In the genomic region with DNA sequence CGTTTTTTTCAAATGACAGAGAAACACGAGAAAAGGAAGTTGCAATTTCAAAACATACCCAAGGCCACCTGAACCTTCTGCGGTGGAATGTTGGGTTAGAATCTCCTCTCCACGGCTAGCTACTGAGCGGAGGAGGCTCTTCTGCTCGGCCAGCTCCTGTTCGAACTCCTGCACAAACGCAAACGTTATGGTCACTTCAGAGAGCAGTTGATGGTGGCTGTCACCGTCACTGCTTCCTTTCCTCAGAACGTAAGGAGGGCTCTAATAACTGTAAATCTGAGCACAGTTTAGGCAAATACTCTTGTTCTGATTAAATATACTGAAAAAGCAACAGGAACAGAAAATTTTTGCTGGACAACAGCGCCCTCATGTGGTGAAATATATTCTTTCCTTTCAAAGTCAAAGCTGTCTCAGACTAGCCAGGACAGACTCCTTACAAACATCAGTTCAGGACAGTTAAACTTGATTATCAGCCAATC, we compare ENCODE assay signal across 7 mouse cellular contexts.
DNase-seq lines count a peak whose midpoint lies in the region; ATAC-seq lines count a peak whose summit lies in the region.

No protein-coding gene starts in this region.

- peak; percentile 30 to 45 for DNase-seq in urinary bladder, adult 18-20 months (ENCODE audit: low spot score in 2 of 2)
- no peak for DNase-seq in urinary bladder, postnatal 10 days (ENCODE audit: low spot score)
- peak; percentile 45 to 71 for DNase-seq in adrenal gland, adult 18-20 months (ENCODE audit: low spot score in 2 of 2)
- peak; percentile 50 to 72 for DNase-seq in kidney, adult 8-10 months
- peak; percentile 65 for DNase-seq in lung, postnatal 14 days
- DNase-seq in skeletal muscle tissue, adult 2 months (ENCODE audit: low read depth, low spot score), result peak; percentile 43

- peak; percentile 33; the same call in 1 of the 2 replicates for ATAC-seq in forebrain, embryonic 12.5 days (ENCODE audit: low FRiP score)

- H3K4me3 ChIP-seq in forebrain, embryonic 12.5 days (replicated peaks), result no peak overlapping the region

- H3K4me2 ChIP-seq in forebrain, embryonic 12.5 days, result no peak overlapping the region

- no peaks in the 10 kb centered on the region for H3K9me3 ChIP-seq in forebrain, embryonic 12.5 days

- no peaks in the 10 kb centered on the region for H3K36me3 ChIP-seq in forebrain, embryonic 12.5 days (replicated peaks)

- H3K27ac ChIP-seq in forebrain, embryonic 12.5 days, result no peak overlapping the region

- 58% methylated on average over 12 of the region's 12 CpGs for WGBS in forebrain, embryonic 12.5 days

- no peaks in the 10 kb centered on the region for H3K4me1 ChIP-seq in forebrain, embryonic 12.5 days

- H3K27me3 ChIP-seq in forebrain, embryonic 12.5 days, result no peaks in the 10 kb centered on the region

- H3K9ac ChIP-seq in forebrain, embryonic 12.5 days, result no peak overlapping the region
